Mouse (Mus musculus) cerebellum, adult (tissue): ENCODE results near the gene Vps50.
"Not testable (repeated sequence)": the region's sequence is repeated elsewhere in the genome, so short reads cannot be mapped to it uniquely, and the experiment has no call there.

ENCODE experiments used
- ATAC-seq: cut with Nextera tagmentation; 2 replicates; pipeline ENCODE4 v1.9.2; 2017; ENCODE audit warnings: mild to moderate bottlenecking, moderate library complexity, mixed read lengths; ENCODE audit not compliant: insufficient number of reproducible peaks, low FRiP score, low TSS enrichment

Vps50 gene

GRCm38 (mm10) chr6:3498162-3498848 is at the start of gene Vps50, which contains the start of gene Hepacam2:
Gene Vps50, plus strand, starts transcription at chr6:3498382.
Gene Hepacam2, minus strand, starts transcription at chr6:3498298.
- peak; percentile 99 for ATAC-seq

GRCm38 (mm10) chr6:3454421-3454820 is 43.8 kb upstream of the Vps50 start:
- no peak for ATAC-seq

DNA sequence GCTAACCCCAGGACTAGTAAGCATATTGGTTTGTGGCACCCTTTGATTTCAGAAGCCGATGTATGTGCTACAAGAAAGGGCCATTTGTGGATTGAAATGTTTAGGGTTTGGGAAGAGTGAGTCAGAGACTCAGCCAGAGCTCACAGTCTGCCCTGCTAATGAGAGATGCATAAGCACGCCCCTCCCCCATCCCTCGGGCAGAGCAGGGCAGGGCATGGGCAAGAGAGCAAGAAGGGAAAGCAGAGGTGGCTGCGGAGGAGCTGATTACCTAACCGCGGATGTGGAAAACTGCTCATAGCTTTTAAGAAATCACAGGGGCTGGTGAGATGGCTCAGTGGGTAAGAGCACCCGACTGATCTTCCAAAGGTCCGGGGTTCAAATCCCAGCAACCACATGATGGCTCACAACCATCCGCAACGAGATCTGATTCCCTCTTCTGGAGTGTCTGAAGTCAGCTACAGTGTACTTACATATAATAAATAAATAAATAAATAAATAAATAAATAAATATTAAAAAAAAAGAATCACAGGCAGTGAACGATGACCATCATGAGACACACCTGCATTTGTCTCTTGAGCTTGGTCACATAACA is 42.1 kb upstream of the Vps50 start:
- no peak for ATAC-seq

- no peak for ATAC-seq
Observed at GRCm38 (mm10) chr6:3463026-3463425, 35.2 kb upstream of the Vps50 start.

GRCm38 (mm10) chr6:3463594-3463993 is 34.6 kb upstream of the Vps50 start:
- no peak for ATAC-seq

- no peak for ATAC-seq
Observed at GRCm38 (mm10) chr6:3468627-3469026, 29.6 kb upstream of the Vps50 start.

DNA sequence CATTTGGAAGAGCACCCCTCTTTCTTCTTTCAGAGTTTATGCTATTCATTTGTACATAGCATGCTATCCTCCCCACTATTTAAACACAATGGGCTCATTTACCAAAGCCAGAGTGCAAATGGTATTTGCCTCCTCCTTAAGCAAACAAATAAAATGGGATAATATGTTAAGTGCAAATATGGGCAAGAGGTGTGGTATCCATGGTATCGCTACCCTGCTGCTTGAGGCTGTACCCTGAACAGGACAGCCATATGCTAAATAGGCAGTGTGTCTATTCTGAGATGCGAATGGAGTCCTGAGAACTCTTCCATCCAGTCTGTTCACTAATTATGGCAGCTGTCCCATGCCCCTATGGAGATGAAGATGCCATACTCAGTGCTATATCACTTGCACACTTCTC is 27.5 kb upstream of the Vps50 start:
- no peak for ATAC-seq

DNA sequence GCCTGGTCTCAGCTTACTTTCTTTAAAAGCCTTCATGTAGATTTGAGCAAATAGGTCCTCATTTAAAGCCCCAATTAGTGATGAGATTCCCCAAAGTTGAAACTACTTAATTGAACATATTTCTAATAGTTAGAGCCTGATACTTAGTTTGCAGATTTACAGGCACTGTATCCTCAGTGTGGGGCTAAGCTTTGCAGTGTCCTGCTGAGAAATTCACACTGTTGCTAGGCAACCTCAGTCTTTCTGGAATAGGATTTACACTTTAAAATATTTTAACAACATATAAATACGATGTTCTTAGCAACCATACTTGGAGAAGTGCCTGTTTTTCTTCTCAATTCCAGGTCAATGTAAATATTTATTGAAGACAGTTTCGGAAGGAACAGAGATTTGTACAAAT is 21.9 kb upstream of the Vps50 start:
- ATAC-seq, result no peak

DNA sequence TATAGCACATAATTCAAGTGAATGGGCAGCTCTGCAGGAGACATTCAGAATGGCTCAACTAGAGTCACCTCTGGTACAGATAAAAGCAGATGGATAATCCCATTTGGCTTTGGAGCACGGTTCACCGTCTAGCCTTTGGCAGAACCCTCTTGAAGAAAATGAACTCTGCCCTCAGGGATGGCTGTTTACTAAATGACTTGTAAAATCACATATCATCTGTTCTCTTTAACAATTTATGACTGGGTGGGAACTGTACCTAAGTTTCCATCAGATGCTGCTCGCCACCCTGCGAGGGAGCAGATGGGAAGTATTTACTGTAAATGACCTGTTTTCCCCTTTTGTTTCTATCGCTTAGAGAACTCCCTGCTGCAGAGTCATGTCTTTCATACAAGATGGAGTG is 18.3 kb upstream of the Vps50 start:
- no peak for ATAC-seq

GRCm38 (mm10) chr6:3481705-3482104 is 16.5 kb upstream of the Vps50 start:
- no peak for ATAC-seq

- no peak for ATAC-seq
Observed at GRCm38 (mm10) chr6:3485133-3485532, 13.0 kb upstream of the Vps50 start.

- no peak for ATAC-seq
Observed at GRCm38 (mm10) chr6:3487355-3487754, 10.8 kb upstream of the Vps50 start.

GRCm38 (mm10) chr6:3494285-3494684 is 3.9 kb upstream of the Vps50 start:
- no peak for ATAC-seq

DNA sequence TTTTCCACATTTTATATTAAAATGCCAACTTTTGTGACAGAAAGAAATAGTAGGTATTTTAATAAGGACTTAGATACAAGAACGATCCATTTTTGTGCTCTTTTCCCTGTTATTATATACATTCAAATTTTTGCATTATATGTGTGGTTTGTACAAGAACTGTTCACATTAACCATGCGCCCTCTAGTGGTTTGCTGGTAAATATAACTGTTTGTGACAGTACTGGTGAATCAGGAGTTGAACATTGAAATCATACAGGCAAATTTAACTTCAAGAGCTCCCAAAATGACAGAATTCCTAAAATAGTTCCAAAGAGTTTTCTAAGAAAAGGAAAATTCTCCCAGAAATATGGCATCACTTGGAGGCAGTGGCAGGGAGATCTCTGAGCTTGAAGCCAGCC is 2.0 kb upstream of the Vps50 start:
- ATAC-seq, result no peak

- ATAC-seq, result no peak
Observed at GRCm38 (mm10) chr6:3500286-3500685, 2.1 kb downstream of the Vps50 start.

GRCm38 (mm10) chr6:3505289-3505688 is 7.1 kb downstream of the Vps50 start:
- no peak for ATAC-seq

DNA sequence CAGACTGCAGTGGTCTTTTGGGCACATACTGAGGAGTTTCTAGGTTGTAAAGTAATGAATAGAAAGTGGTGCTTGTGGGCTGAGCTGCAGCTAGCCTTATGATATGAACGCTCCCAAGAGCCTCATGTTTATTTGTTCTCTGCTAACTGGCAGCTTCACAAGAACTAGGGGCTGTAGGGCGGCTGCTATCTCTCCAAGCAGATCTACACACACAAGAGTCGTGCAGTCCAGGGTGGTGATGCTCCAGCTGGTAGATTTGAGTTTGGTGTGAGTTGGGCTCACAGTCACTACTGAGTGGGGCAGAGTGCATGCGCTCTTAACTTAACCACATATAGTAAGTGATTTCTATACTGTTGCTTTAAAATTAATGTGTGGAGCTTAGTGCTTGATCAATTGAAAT is 8.9 kb downstream of the Vps50 start:
- ATAC-seq, result no peak

DNA sequence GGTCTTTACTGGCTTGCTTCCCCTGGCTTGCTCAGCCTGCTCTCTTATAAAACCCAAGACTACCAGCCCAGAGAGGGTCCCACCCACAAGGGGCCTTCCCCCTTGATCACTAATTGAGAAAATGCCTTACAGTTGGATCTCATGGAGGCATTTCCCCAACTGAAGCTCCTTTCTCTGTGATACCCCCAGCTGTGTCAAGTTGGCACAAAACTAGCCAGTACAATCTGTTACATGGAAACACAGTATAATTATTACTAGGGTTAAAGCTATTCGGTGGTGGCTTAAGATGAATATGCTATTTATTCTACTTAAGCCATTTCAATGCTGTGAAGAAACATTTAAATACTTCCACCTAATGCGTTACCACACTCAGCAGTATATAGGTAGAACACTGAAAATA is 10.0 kb downstream of the Vps50 start:
- ATAC-seq, result not testable (repeated sequence)

DNA sequence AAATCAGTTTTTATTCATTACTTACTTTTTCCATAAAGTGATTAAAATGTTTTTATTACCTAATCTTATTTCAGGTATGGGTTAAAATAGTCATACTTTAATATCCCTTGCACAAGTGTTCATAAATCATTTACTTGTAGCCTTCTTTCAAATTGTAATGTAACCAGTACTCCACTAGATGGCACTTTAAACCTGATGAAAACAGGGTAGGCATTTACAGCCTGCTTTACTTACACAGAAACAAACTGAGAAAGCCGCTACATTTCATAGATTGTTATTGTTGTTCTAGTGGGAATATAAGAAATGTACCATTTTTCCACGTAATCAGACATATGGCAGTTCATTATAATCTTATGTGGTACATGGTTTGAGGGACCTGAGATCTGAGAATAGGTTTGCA is 11.6 kb downstream of the Vps50 start:
- peak; percentile 32 for ATAC-seq

DNA sequence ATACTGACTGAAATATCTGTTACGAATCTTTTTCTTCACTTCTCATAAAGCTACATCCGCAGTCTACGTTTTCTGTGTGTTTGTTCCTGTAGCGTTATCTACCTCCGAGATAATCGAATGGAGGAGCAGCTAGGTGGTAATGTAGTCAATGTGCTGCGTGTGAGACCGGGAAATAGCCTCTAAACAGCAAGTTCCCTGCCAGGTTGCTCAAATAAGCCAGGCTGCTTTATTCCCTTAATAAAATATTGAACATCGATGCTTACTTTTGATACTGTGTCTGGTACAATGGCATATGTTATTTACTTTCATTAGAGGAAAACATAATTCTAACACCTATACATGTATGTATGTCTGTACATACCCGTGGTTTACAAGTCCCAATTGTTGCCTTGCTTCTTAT is 12.9 kb downstream of the Vps50 start:
- no peak for ATAC-seq

DNA sequence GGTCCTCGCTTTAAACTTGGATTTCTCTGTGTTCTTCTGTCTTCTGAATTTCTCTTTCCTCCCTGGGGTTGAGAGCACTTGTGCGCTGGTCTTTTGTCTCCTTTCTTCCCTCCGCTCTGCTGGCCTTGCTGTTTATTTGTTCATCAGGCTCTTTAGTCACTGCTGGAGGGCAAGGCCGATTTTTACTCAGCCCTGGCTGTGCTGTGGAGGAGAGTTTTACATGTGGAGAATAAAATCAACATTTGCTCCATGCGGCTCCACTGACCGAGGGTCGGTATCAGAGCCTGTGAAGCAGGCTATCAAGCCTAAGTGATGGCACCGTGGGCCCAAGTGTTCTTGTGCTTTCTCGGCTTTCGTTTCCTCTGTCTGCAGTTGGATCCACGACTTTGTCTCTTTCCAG is 13.4 kb downstream of the Vps50 start:
- ATAC-seq, result peak; percentile 28; the same call in 1 of the 2 replicates

DNA sequence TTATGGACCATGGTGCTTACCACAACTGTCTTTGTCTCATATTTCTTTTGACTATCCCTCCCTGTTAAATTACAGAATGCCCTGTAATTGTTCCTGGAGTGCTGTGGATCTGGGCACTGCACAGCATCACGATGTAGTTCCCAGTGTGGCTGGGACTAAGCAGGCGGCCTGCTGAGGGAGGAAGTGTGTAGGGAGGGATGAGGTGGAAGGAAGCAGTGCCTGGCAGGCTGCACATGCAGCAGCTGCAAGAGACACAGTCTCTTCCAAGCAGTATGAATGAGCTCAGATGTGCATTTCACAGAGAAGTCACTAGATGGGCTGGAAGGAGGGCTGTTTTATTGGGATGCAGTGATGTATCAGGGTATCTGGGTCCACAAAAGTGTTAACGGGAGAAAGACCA is 14.4 kb downstream of the Vps50 start:
- ATAC-seq, result peak; percentile 83
